Mouse (Mus musculus): ENCODE measurements around the gene Mier2.

GRCm38 (mm10) chr10:79581501-79581900, 26.5 kb upstream of the Mier2 start:
- TF ChIP-seq ZNF384 (IDR thresholded peaks at IDR 0.05; ENCODE audit: low read depth, low read length), result no peak
- TF ChIP-seq HCFC1 (IDR thresholded peaks at IDR 0.05; ENCODE audit: borderline replicate concordance, insufficient read depth, low read length), result no peak

Measured in ES-E14 (cell line).